Mouse (Mus musculus) cerebellum, postnatal 36 days (tissue): Measurements from ENCODE around the gene Gpr62.

ENCODE experiments used
- DNase-seq, 2 experiments: peaks; one replicate each; pipeline ENCODE4 v3.0.0; 2021 to 2022; ENCODE audit warnings: mixed read lengths in 2 of 2

The Gpr62 gene

DNA sequence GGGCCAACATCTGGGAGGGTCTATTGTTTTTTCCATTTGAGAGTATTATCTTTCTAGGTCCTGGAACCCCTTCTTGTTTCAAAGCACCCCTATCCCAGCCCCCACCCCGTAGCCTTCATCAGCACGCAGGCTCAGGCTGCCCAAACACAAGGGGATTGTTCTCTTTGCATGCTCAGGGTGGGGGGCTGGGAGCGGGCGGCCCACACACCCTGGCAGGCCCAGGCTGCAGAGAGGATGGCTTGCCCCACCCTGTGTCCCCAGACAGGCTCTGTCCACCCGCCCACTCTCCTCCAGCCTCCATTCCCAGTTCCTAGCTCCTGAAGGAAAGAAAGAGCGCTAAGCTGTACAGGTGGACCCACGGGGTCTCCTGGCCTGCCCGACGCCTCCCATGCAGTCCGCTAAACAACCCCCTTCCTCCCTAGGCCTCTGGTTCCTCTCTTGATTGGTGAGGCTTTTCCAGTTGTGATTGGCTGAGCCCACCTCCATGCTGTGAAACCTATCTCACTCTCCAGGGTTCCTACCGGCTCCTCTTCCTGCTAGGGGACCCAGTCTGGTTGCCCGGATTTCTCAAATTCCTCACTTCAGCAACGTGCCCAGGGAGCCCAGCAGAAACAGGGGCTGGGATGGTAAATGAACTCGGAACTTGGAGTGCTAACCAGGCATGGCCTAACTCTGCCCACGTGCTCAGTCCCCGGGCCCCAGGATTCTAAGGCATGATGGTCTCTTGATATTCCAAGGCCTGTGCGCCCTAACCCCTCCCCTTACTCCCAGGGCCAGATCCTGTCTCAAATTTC is 10.7 kb downstream of the Gpr62 start:
- DNase-seq: peak in 1 of 2 experiments; percentile 20

- peak; percentile 39 to 51 for DNase-seq
Observed at GRCm38 (mm10) chr9:106454071-106454761, 11.5 kb downstream of the Gpr62 start.

GRCm38 (mm10) chr9:106453271-106454070 is 12.3 kb downstream of the Gpr62 start, which contains the start of gene Pcbp4:
Gene Pcbp4 (plus strand): TSS chr9:106453291.
- DNase-seq: peak; percentile 63 to 68

- peak; percentile 79 to 90 for DNase-seq
Observed at GRCm38 (mm10) chr9:106452821-106453220, 12.9 kb downstream of the Gpr62 start.

- DNase-seq: peak in 1 of 2 experiments; percentile 17
Observed at GRCm38 (mm10) chr9:106452351-106452750, 13.4 kb downstream of the Gpr62 start.

GRCm38 (mm10) chr9:106451899-106452298 is 13.8 kb downstream of the Gpr62 start:
- no peak for DNase-seq

- DNase-seq: no peak
Observed at GRCm38 (mm10) chr9:106451298-106451697, 14.4 kb downstream of the Gpr62 start.

- peak; percentile 72 to 73 for DNase-seq
Observed at GRCm38 (mm10) chr9:106450661-106451060, 15.1 kb downstream of the Gpr62 start.

- DNase-seq: peak; percentile 27 to 30
Observed at GRCm38 (mm10) chr9:106449947-106450346, 15.8 kb downstream of the Gpr62 start.

DNA sequence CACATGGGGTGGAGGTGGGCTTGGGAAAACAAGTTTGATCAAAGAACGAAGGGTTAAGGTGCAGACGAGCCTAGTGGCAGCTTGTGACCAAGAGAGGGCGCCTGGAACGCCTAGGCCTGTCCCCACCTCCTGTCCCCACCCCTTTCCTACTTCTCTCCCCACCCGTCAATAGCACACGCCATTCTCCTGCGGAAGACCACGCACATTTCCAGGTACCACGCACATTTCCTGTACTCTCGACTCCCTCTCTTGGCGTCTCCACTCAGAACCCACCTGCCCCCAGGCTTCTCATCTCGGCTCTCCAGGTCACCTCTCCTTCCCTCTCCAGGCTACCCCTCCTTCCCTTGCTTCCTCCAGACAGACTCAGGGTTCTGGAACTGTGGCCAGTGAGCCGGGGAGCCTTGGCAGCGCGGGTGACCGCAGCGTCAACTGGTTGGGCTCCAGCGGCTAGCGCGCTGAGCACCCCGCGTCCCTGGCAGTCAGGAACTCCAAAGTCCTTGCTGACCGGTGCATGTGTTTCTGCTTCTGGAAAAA is 17.2 kb downstream of the Gpr62 start:
- peak; percentile 78 to 80 for DNase-seq

GRCm38 (mm10) chr9:106447951-106448350 is 17.8 kb downstream of the Gpr62 start:
- DNase-seq: no peak

GRCm38 (mm10) chr9:106447348-106447747 is 18.4 kb downstream of the Gpr62 start, which contains the start of the genes Abhd14b and Abhd14a:
Gene Abhd14b (plus strand): TSS chr9:106447459.
Gene Abhd14a (minus strand): TSS chr9:106447678.
- peak; percentile 94 to 97 for DNase-seq

DNA sequence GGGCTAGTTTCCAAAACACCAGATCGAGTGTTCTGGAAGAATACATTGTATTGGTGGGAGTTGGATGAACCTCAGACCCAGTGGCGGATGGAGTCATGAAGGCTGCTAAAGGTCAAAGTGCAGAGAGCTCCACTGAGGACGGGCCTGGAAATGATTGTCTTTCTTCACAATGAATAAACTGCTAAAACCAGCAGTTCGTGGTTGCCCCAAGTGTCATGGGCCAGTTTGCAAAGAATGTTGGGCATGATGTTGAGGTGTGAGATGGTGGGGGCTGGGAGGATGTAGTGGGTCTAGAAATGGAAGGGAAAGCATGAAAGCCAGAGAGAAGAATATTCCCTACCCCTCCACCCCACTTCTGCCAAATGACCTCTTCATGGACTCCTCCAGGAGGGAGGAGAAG is 20.9 kb downstream of the Gpr62 start:
- no peak for DNase-seq

- no peak for DNase-seq
Observed at GRCm38 (mm10) chr9:106442680-106443079, 23.1 kb downstream of the Gpr62 start.

- no peak for DNase-seq
Observed at GRCm38 (mm10) chr9:106436566-106436965, 29.2 kb downstream of the Gpr62 start.

GRCm38 (mm10) chr9:106433389-106433788 is 32.3 kb downstream of the Gpr62 start:
- no peak for DNase-seq

- no peak for DNase-seq
Observed at GRCm38 (mm10) chr9:106430015-106430264, 35.8 kb downstream of the Gpr62 start.

GRCm38 (mm10) chr9:106429221-106430014 is 36.3 kb downstream of the Gpr62 start, which contains the start of gene Rpl29:
Gene Rpl29 (plus strand): TSS chr9:106429454.
- DNase-seq: peak; percentile 92 to 97

- no peak for DNase-seq
Observed at GRCm38 (mm10) chr9:106428719-106429220, 37.0 kb downstream of the Gpr62 start.

- DNase-seq: peak; percentile 81 to 89
Observed at GRCm38 (mm10) chr9:106421865-106422160, 43.9 kb downstream of the Gpr62 start.

GRCm38 (mm10) chr9:106421033-106421864 is 44.5 kb downstream of the Gpr62 start:
- DNase-seq: no peak
